Mouse (Mus musculus) C2C12 (cell line): ENCODE measurements around the gene Nsfl1c. TPM values are rescaled to one million over a fixed set of nuclear protein-coding genes. Genes with fewer than 3 reads are reported as not detected.

Experiments used
- H3K27me3 ChIP-seq: one replicate; pipeline ENCODE4 v1.6.1; 2011; ENCODE audit not compliant: control insufficient read depth, insufficient read depth, insufficient read length
- H3K36me3 ChIP-seq: one replicate; pipeline ENCODE4 v1.6.1; 2011; ENCODE audit not compliant: control insufficient read depth, insufficient read depth
- H3K4me3 ChIP-seq: one replicate; pipeline ENCODE4 v1.5.1; 2011; ENCODE audit warnings: mild to moderate bottlenecking, control low read depth; ENCODE audit not compliant: poor library complexity, insufficient read depth, severe bottlenecking
- H3K79me2 ChIP-seq: one replicate; pipeline ENCODE4 v1.6.1; 2011; ENCODE audit not compliant: control insufficient read depth, insufficient read depth
- H3K79me3 ChIP-seq: one replicate; pipeline ENCODE4 v1.6.1; 2011; ENCODE audit warnings: low read depth, control low read depth
- H3ac ChIP-seq: one replicate; pipeline ENCODE3; 2011; ENCODE audit warnings: low read depth; ENCODE audit not compliant: control insufficient read depth, insufficient read length
- CEBPB ChIP-seq: IDR thresholded peaks from one replicate; pipeline ENCODE4 v1.6.1; 2011; ENCODE audit warnings: low read depth, mild to moderate bottlenecking, control low read depth, moderate library complexity
- CTCF ChIP-seq: IDR thresholded peaks from one replicate; pipeline ENCODE4 v1.5.1; 2011; ENCODE audit not compliant: control insufficient read depth, insufficient read depth, insufficient read length
- FOSL1 ChIP-seq: IDR thresholded peaks from one replicate; pipeline ENCODE4 v1.8.0; 2011; ENCODE audit warnings: mild to moderate bottlenecking, low read length; ENCODE audit not compliant: poor library complexity, insufficient read depth, severe bottlenecking
- MAX ChIP-seq: IDR thresholded peaks from one replicate; pipeline ENCODE4 v1.6.1; 2011; ENCODE audit warnings: mild to moderate bottlenecking, control low read depth
- MYOD1 ChIP-seq: IDR thresholded peaks from one replicate; pipeline ENCODE4 v1.6.1; 2011; ENCODE audit warnings: low read depth; ENCODE audit not compliant: control insufficient read depth, insufficient read length
- MYOG ChIP-seq: IDR thresholded peaks from one replicate; pipeline ENCODE4 v1.6.1; 2011; ENCODE audit not compliant: control insufficient read depth, insufficient read length; ENCODE audit errors: extremely low read depth
- USF1 ChIP-seq: IDR thresholded peaks from one replicate; pipeline ENCODE4 v1.6.1; 2011; ENCODE audit warnings: low read depth, mild to moderate bottlenecking, control low read depth, moderate library complexity
- polyA plus RNA-seq: library from polyadenylated mRNA; unstranded; fragments of >200 nt; fragmentation: generic; extraction: Trizol; gene quantifications from one replicate; pipeline ENCODE4 v1.2.1, GENCODE M21; 2012; ENCODE audit warnings: missing spikeins

Gene Nsfl1c
- polyA plus RNA-seq, 1 experiment, result 141 TPM

DNA sequence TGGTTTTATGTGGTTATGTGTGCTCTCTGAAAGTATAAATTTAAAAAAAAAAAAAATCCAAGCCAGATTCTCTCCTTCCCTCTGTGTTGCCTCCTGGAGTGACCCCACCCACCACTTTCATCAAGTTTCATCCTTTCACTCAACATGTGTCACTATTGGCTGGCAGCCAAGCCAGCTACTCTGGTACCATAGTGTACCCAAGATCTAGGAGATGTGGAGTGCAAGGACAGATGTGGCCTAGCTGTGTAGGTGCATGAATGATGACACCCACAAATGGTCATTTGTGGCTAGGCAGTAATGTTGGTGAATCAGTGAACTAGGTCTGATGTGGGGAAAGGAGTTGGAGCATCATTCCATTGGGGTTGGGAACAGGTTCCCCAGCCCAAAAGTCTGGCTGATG lies 35.2 kb downstream of the Nsfl1c start:
- no peak overlapping the region for H3K4me3 ChIP-seq
- TF ChIP-seq USF1 (no peak), MYOD1 (peak; percentile 92), FOSL1 (peak; percentile 15), CEBPB (peak; percentile 53), MAX (peak; percentile 73), MYOG (no peak), CTCF (no peak)
- no peaks in the 10 kb centered on the region for H3K79me3 ChIP-seq
- no peaks in the 10 kb centered on the region for H3K79me2 ChIP-seq
- no peak overlapping the region for H3ac ChIP-seq
- H3K36me3 ChIP-seq, result no peaks in the 10 kb centered on the region
- H3K27me3 ChIP-seq, result no peaks in the 10 kb centered on the region

DNA sequence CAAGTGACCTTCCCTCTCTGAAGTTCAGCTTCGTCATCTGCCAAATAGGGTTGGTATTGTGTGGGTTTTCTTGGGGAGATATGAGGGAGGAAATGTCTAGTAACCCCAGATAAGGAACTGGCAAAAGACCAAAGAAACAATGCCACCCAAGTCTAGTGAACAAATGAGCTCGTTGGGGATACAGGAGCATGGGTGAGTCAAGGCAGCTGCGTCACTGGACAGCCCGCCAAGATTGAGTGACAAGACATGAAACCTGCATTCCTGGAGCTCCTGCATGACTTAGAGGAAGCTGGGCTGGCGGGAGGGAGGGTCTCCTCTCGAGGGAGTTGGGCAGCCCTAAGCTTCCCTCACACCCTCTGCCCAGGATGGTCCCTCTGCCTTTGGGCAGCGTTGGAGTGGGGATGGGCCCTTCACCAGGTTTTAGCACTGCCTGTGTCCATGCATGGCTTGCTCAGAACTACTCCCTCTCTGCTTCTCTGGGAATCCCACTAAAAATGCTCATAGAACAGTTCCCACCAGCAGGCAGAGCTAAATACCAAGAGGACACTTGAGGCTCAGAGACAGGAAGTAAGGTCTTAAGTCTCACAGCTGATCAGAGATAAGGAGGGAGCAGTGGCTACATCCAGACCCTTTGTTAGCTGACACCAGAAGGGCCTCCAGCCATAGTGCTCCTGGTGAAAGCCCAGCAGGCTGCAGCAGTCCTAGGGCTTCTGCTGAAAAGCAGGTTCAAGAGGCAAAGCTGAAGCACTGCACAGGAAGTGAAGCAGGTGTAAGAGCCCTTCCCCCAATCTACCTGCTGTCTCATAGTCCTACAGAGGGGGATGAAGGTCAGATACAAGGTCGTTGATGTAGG lies 36.6 kb downstream of the Nsfl1c start:
- peak; percentile 6 for TF ChIP-seq FOSL1
- TF ChIP-seq MYOG, result no peak
- TF ChIP-seq MYOD1, result peak; percentile 48
- H3ac ChIP-seq, result no peak overlapping the region
- H3K79me2 ChIP-seq, result no peaks in the 10 kb centered on the region
- no peaks in the 10 kb centered on the region for H3K79me3 ChIP-seq
- H3K27me3 ChIP-seq, result no peaks in the 10 kb centered on the region
- no peaks in the 10 kb centered on the region for H3K36me3 ChIP-seq
- H3K4me3 ChIP-seq, result no peak overlapping the region

DNA sequence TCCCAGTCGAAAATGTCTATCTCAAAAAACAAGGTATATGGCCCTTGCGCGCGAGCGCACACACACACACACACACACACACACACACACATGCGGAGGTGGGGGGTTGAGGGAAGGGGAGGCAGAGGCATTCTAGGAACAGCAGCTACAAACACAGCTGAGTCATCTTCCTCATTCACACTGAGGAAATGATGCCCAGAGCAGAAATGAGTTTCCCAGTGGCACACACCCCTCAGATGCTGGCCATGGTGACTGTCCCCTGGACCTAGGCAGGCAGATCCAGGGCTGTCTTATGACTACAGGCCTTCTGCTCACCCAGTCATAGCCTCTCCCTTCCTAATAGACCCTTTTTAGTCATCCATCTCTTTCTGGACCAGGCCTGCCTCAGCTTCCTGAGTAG lies 39.6 kb downstream of the Nsfl1c start:
- Histone ChIP-seq H3K79me2 (no peaks in the 10 kb centered on the region), H3K4me3 (no peak overlapping the region), H3K27me3 (no peaks in the 10 kb centered on the region), H3K79me3 (no peaks in the 10 kb centered on the region), H3K36me3 (no peaks in the 10 kb centered on the region), H3ac (no peak overlapping the region)
- TF ChIP-seq MAX, result no peak
- no peak for TF ChIP-seq CTCF
- TF ChIP-seq CEBPB, result no peak
- TF ChIP-seq MYOD1, result no peak
- no peak for TF ChIP-seq MYOG
- TF ChIP-seq USF1, result no peak
- TF ChIP-seq FOSL1, result no peak

DNA sequence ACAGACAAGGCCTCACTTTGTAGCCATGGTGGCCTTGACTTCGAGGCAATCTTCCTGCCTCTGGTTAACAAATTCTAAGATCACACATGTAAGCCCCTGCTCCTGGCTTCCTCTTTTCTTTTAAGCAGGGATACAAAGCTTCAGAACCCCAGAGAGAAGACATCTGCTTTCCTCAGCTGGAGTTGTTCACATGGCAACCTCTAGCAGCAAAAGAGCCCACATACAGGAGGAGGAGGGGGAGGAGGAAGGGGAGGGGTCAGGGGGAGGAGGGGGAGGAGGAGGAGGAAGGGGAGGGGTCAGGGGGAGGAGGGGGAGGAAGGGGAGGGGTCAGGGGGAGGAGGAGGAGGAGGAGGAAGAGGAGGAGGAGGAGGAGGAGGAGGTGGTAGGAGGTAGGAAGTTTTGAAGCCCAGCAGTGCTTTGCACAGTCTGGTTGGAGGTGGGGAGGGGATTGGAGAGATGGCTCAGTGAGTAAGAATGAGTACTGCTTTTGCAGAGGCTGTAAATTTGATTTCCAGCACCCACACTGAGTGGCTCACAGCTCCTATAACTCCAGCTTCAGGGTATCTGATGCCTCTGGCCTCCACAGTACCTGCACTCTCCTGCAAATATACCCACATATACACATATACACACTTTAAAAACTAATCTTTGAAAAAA lies 42.1 kb downstream of the Nsfl1c start:
- no peak overlapping the region for H3K4me3 ChIP-seq
- H3K79me3 ChIP-seq, result no peaks in the 10 kb centered on the region
- H3K79me2 ChIP-seq, result no peaks in the 10 kb centered on the region
- no peak overlapping the region for H3ac ChIP-seq
- H3K27me3 ChIP-seq, result no peaks in the 10 kb centered on the region
- TF ChIP-seq MYOG, result no peak
- no peak for TF ChIP-seq MAX
- TF ChIP-seq USF1, result no peak
- no peak for TF ChIP-seq CTCF
- TF ChIP-seq MYOD1, result no peak
- no peak for TF ChIP-seq FOSL1
- TF ChIP-seq CEBPB, result no peak
- no peaks in the 10 kb centered on the region for H3K36me3 ChIP-seq

DNA sequence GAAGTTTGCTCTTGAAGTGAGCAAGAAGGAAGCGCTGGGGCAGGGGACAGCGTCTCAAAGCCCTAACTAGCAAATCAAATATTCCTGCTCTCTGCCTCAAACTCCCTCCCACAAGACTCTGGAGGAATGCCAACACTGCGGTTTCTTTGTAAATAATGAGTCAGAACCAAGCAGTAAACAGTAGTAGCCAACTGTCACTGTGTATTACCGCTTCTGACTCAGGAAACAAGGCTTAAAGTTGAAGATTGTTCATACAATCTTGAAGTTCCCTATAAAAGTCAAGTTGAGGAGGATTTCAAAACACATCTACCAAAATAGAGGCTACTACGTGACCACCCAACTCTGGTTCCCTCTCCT lies 42.6 kb downstream of the Nsfl1c start:
- H3K27me3 ChIP-seq, result no peaks in the 10 kb centered on the region
- H3ac ChIP-seq, result no peak overlapping the region
- no peaks in the 10 kb centered on the region for H3K79me2 ChIP-seq
- H3K4me3 ChIP-seq, result no peak overlapping the region
- TF ChIP-seq FOSL1, result peak; percentile 72
- TF ChIP-seq CTCF, result no peak
- no peak for TF ChIP-seq USF1
- TF ChIP-seq MYOD1, result peak; percentile 7
- no peak for TF ChIP-seq MYOG
- TF ChIP-seq CEBPB, result no peak
- no peak for TF ChIP-seq MAX
- no peaks in the 10 kb centered on the region for H3K36me3 ChIP-seq
- no peaks in the 10 kb centered on the region for H3K79me3 ChIP-seq

DNA sequence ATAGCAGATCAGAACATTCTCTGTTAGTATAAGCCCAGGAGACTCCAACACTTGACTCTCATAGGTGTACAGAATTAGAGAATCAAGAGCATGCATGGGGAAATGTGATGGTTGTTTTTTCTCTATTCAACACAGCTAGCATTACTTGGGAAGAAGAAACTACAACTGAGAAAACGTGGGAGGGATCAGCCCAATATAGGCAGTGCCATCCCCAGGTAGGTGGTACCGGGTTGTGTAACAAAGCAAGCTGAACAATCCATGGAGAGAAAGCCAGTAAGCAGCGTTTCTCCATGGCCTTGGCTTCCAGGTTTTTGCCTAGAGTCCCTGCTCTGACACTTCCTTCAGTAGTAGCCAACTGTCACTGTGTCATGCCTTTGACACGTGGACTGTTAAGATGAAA lies 44.7 kb downstream of the Nsfl1c start:
- no peak overlapping the region for H3ac ChIP-seq
- peaks cover 9% of the 10 kb centered on the region for H3K79me3 ChIP-seq
- peaks cover under 1% of the 10 kb centered on the region for H3K36me3 ChIP-seq
- H3K4me3 ChIP-seq, result no peak overlapping the region
- peaks cover 11% of the 10 kb centered on the region for H3K79me2 ChIP-seq
- no peak for TF ChIP-seq CTCF
- no peak for TF ChIP-seq MYOD1
- no peak for TF ChIP-seq USF1
- no peak for TF ChIP-seq FOSL1
- no peak for TF ChIP-seq CEBPB
- no peak for TF ChIP-seq MAX
- TF ChIP-seq MYOG, result no peak
- no peaks in the 10 kb centered on the region for H3K27me3 ChIP-seq
